Mouse (Mus musculus) megakaryocyte-erythroid progenitor cell, adult 5-6 weeks (primary cell): ENCODE results near the gene Gm8232. TPM values are rescaled to one million over a fixed set of nuclear protein-coding genes. Genes with fewer than 3 reads are reported as not detected.
"Not testable (repeated sequence)": the region's sequence is repeated elsewhere in the genome, so short reads cannot be mapped to it uniquely, and the experiment has no call there.

Experiments used
- ATAC-seq: replicated peaks from 2 replicates; pipeline ENCODE4 v1.8.0; 2016; ENCODE audit warnings: mild to moderate bottlenecking, inconsistent platforms; ENCODE audit not compliant: severe bottlenecking, poor library complexity, low FRiP score, low TSS enrichment
- total RNA-seq, 2 experiments: library from RNA; stranded (forward) in 1 of 2; stranded (reverse) in 1 of 2; fragments of 200-1000, 215-1000 nt in 1 of 2; fragments of >200 nt in 1 of 2; fragmentation: Nextera tagmentation in 1 of 2; gene quantifications; 2 replicates each; pipeline ENCODE4 v1.2.3; 2014 to 2017

Gene Gm8232
- total RNA-seq (2014; fragmentation: Nextera tagmentation), result not detected in 2 replicates
- not detected in 2 replicates for total RNA-seq (2017)

DNA sequence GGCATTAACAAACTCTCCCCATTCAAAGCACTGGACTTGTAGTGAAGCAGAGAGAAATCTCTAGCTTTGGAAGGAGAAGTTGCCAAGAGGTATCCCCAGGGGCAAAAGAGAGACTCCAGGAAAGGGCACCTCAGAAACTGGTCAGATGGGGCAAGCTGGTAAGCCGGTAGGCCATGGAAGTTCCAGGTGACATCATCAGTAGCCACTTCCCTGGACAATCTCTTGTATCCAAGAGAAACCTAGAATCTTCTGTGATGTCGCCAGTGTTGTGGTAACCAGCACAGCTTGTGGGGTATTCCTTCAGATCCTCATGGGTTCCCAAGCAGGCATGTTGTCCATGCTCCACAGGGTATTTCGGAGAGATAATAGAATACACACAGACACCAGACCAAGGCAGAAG lies at the start of gene Gm8232:
TSS of gene Gm8232 (plus strand) at position 301 of the 400 bp plus-strand sequence.
- ATAC-seq, result not testable (repeated sequence)

DNA sequence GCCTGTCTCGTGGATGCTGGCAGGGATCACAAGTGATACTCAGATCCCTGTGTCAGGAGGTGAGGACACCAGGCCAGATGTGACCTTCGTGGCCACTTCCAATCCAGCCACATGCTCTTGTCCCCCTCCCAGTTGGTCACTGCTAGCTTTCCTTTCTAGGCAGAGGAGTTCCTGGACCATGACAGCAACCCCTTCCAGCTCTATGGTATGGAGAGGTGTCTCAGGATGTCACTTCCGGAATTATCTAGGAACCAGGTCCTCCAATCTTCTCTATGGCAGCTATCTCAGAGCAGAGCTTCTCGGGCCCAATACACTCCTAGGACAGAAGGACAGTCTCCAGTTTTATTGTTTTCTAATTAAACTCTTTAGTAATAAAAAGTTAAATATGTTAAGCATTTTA lies 49.2 kb upstream of the Gm8232 start:
- not testable (repeated sequence) for ATAC-seq

DNA sequence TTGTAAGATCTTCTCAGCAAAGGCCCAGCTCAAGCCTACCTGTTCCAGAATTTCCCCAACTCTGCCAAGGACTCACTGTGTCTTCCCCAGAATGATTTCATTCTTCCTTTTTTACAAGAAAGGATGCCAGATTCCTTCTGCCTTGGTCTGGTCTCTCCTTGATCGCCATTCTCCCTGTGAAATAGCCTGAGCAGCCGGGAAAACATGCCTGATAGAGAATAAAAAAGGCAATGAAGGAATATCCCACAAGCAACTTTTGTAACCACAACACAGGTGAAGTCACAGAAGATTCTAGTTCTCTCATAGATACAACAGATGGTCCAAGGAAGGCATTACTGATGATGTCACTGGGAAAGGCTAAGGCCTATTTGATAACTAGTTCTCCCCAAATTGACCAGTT lies 22.8 kb upstream of the Gm8232 start, which contains the start of gene Gm3371:
TSS of gene Gm3371 (minus strand) at position 101 of the 400 bp plus-strand sequence.
- not testable (repeated sequence) for ATAC-seq

Other genes with a start within 250 kb of the Gm8232 start
- not detected in 2 replicates for gene Gm8212, start 236.0 kb upstream of the Gm8232 start, total RNA-seq (2014; fragmentation: Nextera tagmentation)
- not detected in 2 replicates for gene Gm8212, start 236.0 kb upstream of the Gm8232 start, total RNA-seq (2017)
- gene 4930503E14Rik, start 220.4 kb upstream of the Gm8232 start, total RNA-seq (2014; fragmentation: Nextera tagmentation), result not detected in 2 replicates
- gene 4930503E14Rik, start 220.4 kb upstream of the Gm8232 start, total RNA-seq (2017), result not detected in 2 replicates
- not detected in 2 replicates for gene Gm8220, start 148.1 kb upstream of the Gm8232 start, total RNA-seq (2014; fragmentation: Nextera tagmentation)
- gene Gm8220, start 148.1 kb upstream of the Gm8232 start, total RNA-seq (2017), result not detected in 2 replicates
- not detected in 2 replicates for gene Gm5930, start 95.1 kb upstream of the Gm8232 start, total RNA-seq (2014; fragmentation: Nextera tagmentation)
- gene Gm5930, start 95.1 kb upstream of the Gm8232 start, total RNA-seq (2017), result not detected in 2 replicates
- gene Gm8229, start 68.3 kb upstream of the Gm8232 start, total RNA-seq (2014; fragmentation: Nextera tagmentation), result not detected in 2 replicates
- gene Gm8229, start 68.3 kb upstream of the Gm8232 start, total RNA-seq (2017), result not detected in 2 replicates
- gene Gm3371, start 22.9 kb upstream of the Gm8232 start, total RNA-seq (2014; fragmentation: Nextera tagmentation), result not detected in 2 replicates
- gene Gm3371, start 22.9 kb upstream of the Gm8232 start, total RNA-seq (2017), result not detected in 2 replicates
- not detected in 2 replicates for gene BC061237, start 58.8 kb downstream of the Gm8232 start, total RNA-seq (2014; fragmentation: Nextera tagmentation)
- not detected in 2 replicates for gene BC061237, start 58.8 kb downstream of the Gm8232 start, total RNA-seq (2017)
- not detected in 2 replicates for gene Gm17093, start 84.6 kb downstream of the Gm8232 start, total RNA-seq (2014; fragmentation: Nextera tagmentation)
- not detected in 2 replicates for gene Gm17093, start 84.6 kb downstream of the Gm8232 start, total RNA-seq (2017)
- not detected in 2 replicates for gene Gm8247, start 149.5 kb downstream of the Gm8232 start, total RNA-seq (2014; fragmentation: Nextera tagmentation)
- not detected in 2 replicates for gene Gm8247, start 149.5 kb downstream of the Gm8232 start, total RNA-seq (2017)
- gene Gm5624, start 194.3 kb downstream of the Gm8232 start, total RNA-seq (2014; fragmentation: Nextera tagmentation), result not detected in 2 replicates
- not detected in 2 replicates for gene Gm5624, start 194.3 kb downstream of the Gm8232 start, total RNA-seq (2017)